Mouse (Mus musculus) spleen, postnatal 4 days (tissue): ENCODE results near the gene Sct.

Experiments used
- DNase-seq, 2 experiments: peaks; one replicate each; pipeline ENCODE4 v3.0.0; 2022; ENCODE audit warnings: low spot score in 2 of 2

Gene Sct

DNA sequence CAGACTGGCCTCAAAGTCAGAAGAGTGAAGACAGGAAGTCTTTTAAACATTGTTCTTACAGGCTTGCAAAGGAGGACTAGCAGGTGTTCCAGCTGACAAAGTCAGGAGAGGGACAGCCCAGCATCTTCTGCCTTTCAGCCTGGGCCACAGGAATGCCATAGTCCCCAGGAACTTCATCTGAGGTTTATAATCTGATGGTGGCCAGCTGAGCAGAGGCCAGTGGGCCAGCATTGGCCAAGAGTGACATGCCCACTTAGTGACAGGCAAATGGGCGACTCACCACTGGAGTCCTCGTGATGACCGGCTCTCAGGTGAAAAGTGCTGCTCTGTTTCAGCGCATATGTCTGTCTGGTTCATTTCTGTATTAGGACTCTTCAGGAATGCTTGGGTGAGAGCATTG, 48.4 kb downstream of the Sct start:
- DNase-seq: no peak

GRCm38 (mm10) chr7:141229702-141230101, 49.2 kb downstream of the Sct start:
- DNase-seq: no peak
